Comparison of ENCODE assay signal across 8 mouse cellular contexts in genomic region chr6:88906369-88907108, GRCm38 (mm10). TPM values are rescaled to one million over a fixed set of nuclear protein-coding genes. Genes with fewer than 3 reads are reported as not detected.
DNase-seq lines count a peak whose midpoint lies in the region; ATAC-seq lines count a peak whose summit lies in the region.

No protein-coding gene starts in this region.

- ATAC-seq in inflammation-experienced regulatory T-cells, adult 6 months: peak; percentile 39

- intact Hi-C loops in left cerebral cortex, postnatal 4 days (cut with DNase I): no loop called here

- peaks cover 37% of the 10 kb centered on the region for H3K36me3 ChIP-seq in midbrain, embryonic 10.5 days

- peak; percentile 63 for DNase-seq in urinary bladder, postnatal 14 days (ENCODE audit: low spot score)
- DNase-seq in urinary bladder, postnatal 4 days (ENCODE audit: low spot score in 2 of 2): no peak
- peak; percentile 78 to 82 for DNase-seq in cerebellum, postnatal 10 days
- DNase-seq in frontal cortex, postnatal 36 days (ENCODE audit: low spot score in 2 of 2): peak; percentile 50 to 64
- DNase-seq in left cerebral cortex, postnatal 4 days: peak; percentile 45
- DNase-seq in midbrain, embryonic 10.5 days (ENCODE audit: low spot score): peak; percentile 73
- peak; percentile 69 for DNase-seq in spleen, adult 12 weeks (ENCODE audit: low spot score)

- no peaks in the 10 kb centered on the region for H3K27me3 ChIP-seq in midbrain, embryonic 10.5 days (ENCODE audit: low read depth, poor library complexity, severe bottlenecking)

- peaks cover 55% of the 10 kb centered on the region for H3K4me1 ChIP-seq in midbrain, embryonic 10.5 days

- WGBS in midbrain, embryonic 10.5 days: 18% methylated on average over 16 of the region's 16 CpGs

- no peak overlapping the region for H3K4me3 ChIP-seq in midbrain, embryonic 10.5 days

- H3K9me3 ChIP-seq in midbrain, embryonic 10.5 days (replicated peaks): no peaks in the 10 kb centered on the region

- peak overlapping the region; percentile 53; the same call in 1 of the 2 replicates for H3K27ac ChIP-seq in midbrain, embryonic 10.5 days (replicated peaks)

RNA-seq across cellular contexts. Expression of gene Tpra1, which starts 4.5 kb away (rescaled TPM):
- polyA plus RNA-seq in inflammation-experienced regulatory T-cells, adult 6 months (2017; shearing (Covaris generic)): 10 to 100 TPM; 46.5 to 64.8 (median 52.8) TPM
- 10 to 100 TPM; 37.2 to 41.2 TPM for total RNA-seq in left cerebral cortex, postnatal 4 days (2021)
- 56.0 and 57.6 TPM in 2 replicates for polyA plus RNA-seq in midbrain, embryonic 10.5 days (2016; fragmentation: Nextera tagmentation; extraction: Ambion mirVana)

RNA-seq across cellular contexts. Expression of gene Mcm2, which starts 8.0 kb away (rescaled TPM):
- polyA plus RNA-seq in inflammation-experienced regulatory T-cells, adult 6 months (2017; shearing (Covaris generic)): 10 to 100 TPM; 18.8 to 61.4 (median 19.9) TPM
- total RNA-seq in left cerebral cortex, postnatal 4 days (2021): 10 to 100 TPM; 12.5 to 14.3 TPM
- 290 and 301 TPM in 2 replicates for polyA plus RNA-seq in midbrain, embryonic 10.5 days (2016; fragmentation: Nextera tagmentation; extraction: Ambion mirVana)

RNA-seq across cellular contexts. Expression of gene Podxl2, which starts 31.7 kb away (rescaled TPM):
- not detected for polyA plus RNA-seq in inflammation-experienced regulatory T-cells, adult 6 months (2017; shearing (Covaris generic))
- total RNA-seq in left cerebral cortex, postnatal 4 days (2021): 100 to 1,000 TPM; 494 to 504 TPM
- polyA plus RNA-seq in midbrain, embryonic 10.5 days (2016; fragmentation: Nextera tagmentation; extraction: Ambion mirVana): 69.4 and 117 TPM in 2 replicates

Comparison
In these comparisons a context has a peak if more than half of its experiments do, and no peak if none do; other contexts are left out.
1. DNase-seq: peak in urinary bladder, postnatal 14 days (single experiment), cerebellum, postnatal 10 days (2 of 2), frontal cortex, postnatal 36 days (2 of 2), left cerebral cortex, postnatal 4 days (single experiment), midbrain, embryonic 10.5 days (single experiment) and spleen, adult 12 weeks (single experiment); none in urinary bladder, postnatal 4 days (0 of 2).
2. RNA of gene Podxl2, which starts 31.7 kb away (polyA plus RNA-seq): 69.4 to 117 TPM in midbrain, embryonic 10.5 days; not detected in inflammation-experienced regulatory T-cells, adult 6 months; every median in the first group is over 10 times any median in the second.